Mouse (Mus musculus) cortical plate, adult 2 months (tissue): ENCODE data around the gene Fam19a5.

ENCODE experiments used
- CTCF ChIP-seq: fragments of 200-500 bp; IDR thresholded peaks from 2 replicates; pipeline ENCODE4 v1.5.1; 2011; ENCODE audit warnings: mild to moderate bottlenecking, control low read depth, low read length; ENCODE audit not compliant: insufficient read depth; ENCODE audit errors: extremely low read depth
- POLR2A ChIP-seq: fragments of 200-500 bp; IDR thresholded peaks from 2 replicates; pipeline ENCODE4 v1.6.1; 2011; ENCODE audit warnings: mild to moderate bottlenecking, low read length, control low read depth; ENCODE audit not compliant: insufficient read depth; ENCODE audit errors: extremely low read depth

GRCm38 (mm10) chr15:87570182-87570581 is 26.1 kb downstream of the Fam19a5 start:
- TF ChIP-seq POLR2A (no peak), CTCF (no peak)
